Mouse (Mus musculus) ES-Bruce4 (cell line): ENCODE measurements at regions not wholly inside any gene's neighbourhood (a gene's known extent, or its start where the extent isn't known, plus 50 kb on each side); places are given as distances from the start of the nearest gene placed in this dataset.

Experiments
- CTCF ChIP-seq: IDR thresholded peaks from one replicate; pipeline ENCODE4 v1.8.1; 2011; ENCODE audit warnings: low read depth, low read length
- EP300 ChIP-seq: IDR thresholded peaks from 2 replicates; pipeline ENCODE4 v1.6.1; 2011; ENCODE audit warnings: low read depth, low read length; ENCODE audit not compliant: insufficient read depth
- POLR2A ChIP-seq: IDR thresholded peaks from one replicate; pipeline ENCODE4 v1.8.1; 2011; ENCODE audit warnings: low read length; ENCODE audit not compliant: insufficient read depth

DNA sequence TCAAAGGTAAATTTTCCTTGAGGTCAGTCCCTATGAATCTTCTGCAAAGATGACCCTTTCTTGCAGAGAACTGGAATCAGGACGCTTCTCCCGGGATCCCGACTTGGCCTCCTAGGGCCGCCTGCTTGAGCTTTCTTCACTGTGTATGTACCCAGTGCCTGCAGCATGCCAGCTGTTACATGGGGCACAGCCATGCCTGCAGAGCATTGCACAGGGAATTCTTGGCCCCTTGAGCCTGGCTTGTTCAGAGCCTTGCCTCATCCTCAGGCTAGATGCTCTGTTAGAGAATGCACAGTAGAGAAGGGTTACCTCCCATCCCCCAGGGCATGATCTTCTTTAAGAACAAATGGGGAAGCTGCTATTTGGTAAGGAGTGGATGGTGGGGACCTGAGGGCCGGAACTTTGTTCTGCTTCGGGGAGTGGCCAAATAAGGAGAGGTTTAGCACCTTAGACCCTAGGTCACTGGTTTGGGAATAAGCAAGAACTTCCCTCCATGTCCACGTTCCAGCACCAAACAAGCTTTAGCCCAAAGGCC lies 68.3 kb upstream of the Zc3h12a start:
- TF ChIP-seq CTCF (no peak), POLR2A (no peak), EP300 (no peak)
